Mouse (Mus musculus) liver, embryonic 16.5 days (tissue): ENCODE measurements around the gene Rora. TPM values are rescaled to one million over a fixed set of nuclear protein-coding genes. Genes with fewer than 3 reads are reported as not detected.

Experiments used
- ATAC-seq: fragments of 200-750 bp; cut with Nextera tagmentation; 2 replicates; pipeline ENCODE4 v1.8.0; 2017; ENCODE audit warnings: low read depth, mild to moderate bottlenecking, moderate number of reproducible peaks, moderate library complexity
- H3K27ac ChIP-seq: fragments of 300-500 bp; sonication (generic); 2 replicates; pipeline ENCODE4 v1.5.1; 2014; ENCODE audit warnings: mild to moderate bottlenecking, low read length
- H3K27me3 ChIP-seq: fragments of 300-500 bp; sonication (generic); 2 replicates; pipeline ENCODE4 v1.6.1; 2014; ENCODE audit warnings: low read depth, low read length, mixed read lengths; ENCODE audit not compliant: control insufficient read depth, insufficient read depth
- H3K36me3 ChIP-seq: fragments of 300-500 bp; sonication (generic); 2 replicates; pipeline ENCODE4 v1.6.1; 2014; ENCODE audit warnings: mild to moderate bottlenecking; ENCODE audit not compliant: control insufficient read depth, insufficient read depth
- H3K4me1 ChIP-seq: fragments of 300-500 bp; sonication (generic); 2 replicates; pipeline ENCODE4 v1.6.1; 2014; ENCODE audit warnings: low read depth, low read length, mixed read lengths; ENCODE audit not compliant: control insufficient read depth
- H3K4me2 ChIP-seq: fragments of 300-500 bp; sonication (generic); 2 replicates; pipeline ENCODE4 v1.6.1; 2014; ENCODE audit warnings: low read depth, low read length, mixed read lengths
- H3K4me3 ChIP-seq: fragments of 300-500 bp; sonication (generic); 2 replicates; pipeline ENCODE4 v1.5.1; 2014; ENCODE audit warnings: low read depth, mild to moderate bottlenecking, low read length
- H3K9ac ChIP-seq: fragments of 300-500 bp; sonication (generic); 2 replicates; pipeline ENCODE4 v1.6.1; 2014; ENCODE audit warnings: low read depth, low read length
- H3K9me3 ChIP-seq: fragments of 300-500 bp; sonication (generic); replicated peaks from 2 replicates; pipeline ENCODE4 v1.6.1; 2016; ENCODE audit warnings: low read length; ENCODE audit not compliant: control insufficient read depth
- WGBS: fragments of 180-500 bp; shearing (Covaris S2); extraction: QIAGEN DNeasy Blood & Tissue Kit; methylation state at CpG from one replicate; pipeline ENCODE4 v1.1.7; 2014; ENCODE audit not compliant: insufficient replicate concordance; 5-methylcytosine and 5-hydroxymethylcytosine counted together
- polyA plus RNA-seq: library from polyadenylated mRNA; unstranded; fragments of >200 nt; fragmentation: Nextera tagmentation; extraction: Ambion mirVana; gene quantifications from 2 replicates; pipeline ENCODE4 v1.2.1, GENCODE M21; 2015

Rora gene
- polyA plus RNA-seq, 1 experiment from 2014 or later: 10.6 TPM

DNA sequence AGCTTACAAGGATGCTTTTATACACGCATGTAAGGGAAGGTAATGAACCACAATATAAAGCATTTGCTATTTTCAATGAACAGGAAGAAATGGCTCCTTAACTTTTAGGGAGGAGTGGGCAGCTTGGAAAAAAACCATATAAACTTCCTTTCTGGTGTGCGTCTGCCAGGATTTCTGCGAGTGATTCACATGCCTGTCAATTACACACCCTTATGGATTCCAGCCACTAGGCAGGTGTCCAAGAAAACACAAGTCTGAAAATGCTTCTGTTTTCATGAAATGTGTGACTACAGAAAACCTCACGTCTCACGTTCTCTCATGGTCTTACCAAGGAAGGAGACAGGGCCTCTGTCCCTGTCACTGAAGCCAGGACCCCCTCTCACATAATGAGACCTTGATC lies 560.2 kb downstream of the Rora start:
- 58% methylated on average over 5 of the region's 5 CpGs for WGBS

DNA sequence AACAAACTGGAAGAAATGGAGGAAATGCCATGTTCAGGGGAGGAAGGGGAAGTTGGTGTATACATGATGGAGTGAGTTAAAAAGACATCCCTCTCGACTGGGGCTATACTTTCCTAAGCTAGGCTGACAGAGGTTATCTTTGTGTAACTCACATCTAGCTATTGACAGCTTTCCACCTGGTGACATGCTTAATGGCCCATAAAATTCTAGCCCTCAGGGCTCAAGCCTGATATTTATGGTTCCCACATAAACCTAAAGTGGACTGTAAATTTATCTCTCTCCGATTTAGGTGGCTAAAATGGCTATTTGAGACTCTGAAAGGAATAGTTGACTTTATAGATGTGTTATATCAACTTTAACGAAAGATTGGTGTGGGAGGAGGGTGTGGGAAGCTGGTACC lies 571.3 kb downstream of the Rora start:
- no peaks in the 10 kb centered on the region for H3K27me3 ChIP-seq
- WGBS: 23% methylated on average over 3 of the region's 3 CpGs
- no peaks in the 10 kb centered on the region for H3K36me3 ChIP-seq
- no peaks in the 10 kb centered on the region for H3K4me1 ChIP-seq
- no peak overlapping the region for H3K4me3 ChIP-seq
- no peak for ATAC-seq
- H3K9ac ChIP-seq: no peak overlapping the region
- no peak overlapping the region for H3K27ac ChIP-seq
- H3K9me3 ChIP-seq: no peaks in the 10 kb centered on the region
- no peak overlapping the region for H3K4me2 ChIP-seq

More for the DNA sequence above, 560.2 kb downstream of the Rora start:
- Histone ChIP-seq H3K9ac (no peak overlapping the region), H3K4me3 (no peak overlapping the region), H3K36me3 (no peaks in the 10 kb centered on the region), H3K27me3 (no peaks in the 10 kb centered on the region), H3K27ac (no peak overlapping the region), H3K4me2 (no peak overlapping the region), H3K9me3 (no peaks in the 10 kb centered on the region), H3K4me1 (no peaks in the 10 kb centered on the region)
- ATAC-seq: no peak

DNA sequence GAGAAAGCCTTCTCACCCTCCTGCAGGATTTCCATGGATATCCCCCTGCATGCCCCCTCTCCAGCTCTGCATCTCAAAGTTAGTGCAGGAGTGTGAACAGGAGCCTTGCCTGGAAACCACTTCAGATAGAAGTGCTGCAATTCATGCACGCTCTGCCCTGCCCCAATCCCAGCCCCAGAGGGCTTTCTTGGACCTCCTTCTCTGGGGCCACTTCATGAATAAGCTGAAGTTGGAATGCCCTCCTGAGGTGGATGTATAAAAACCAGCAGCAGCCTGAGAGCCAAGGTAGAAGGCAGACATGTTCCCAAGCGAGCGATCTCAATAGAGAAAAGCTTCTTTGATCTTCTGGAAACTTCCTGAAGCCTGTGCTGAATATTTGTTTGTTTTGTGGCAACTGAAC lies 572.8 kb downstream of the Rora start:
- 55% methylated on average over 3 of the region's 3 CpGs for WGBS
- H3K27me3 ChIP-seq: no peaks in the 10 kb centered on the region

DNA sequence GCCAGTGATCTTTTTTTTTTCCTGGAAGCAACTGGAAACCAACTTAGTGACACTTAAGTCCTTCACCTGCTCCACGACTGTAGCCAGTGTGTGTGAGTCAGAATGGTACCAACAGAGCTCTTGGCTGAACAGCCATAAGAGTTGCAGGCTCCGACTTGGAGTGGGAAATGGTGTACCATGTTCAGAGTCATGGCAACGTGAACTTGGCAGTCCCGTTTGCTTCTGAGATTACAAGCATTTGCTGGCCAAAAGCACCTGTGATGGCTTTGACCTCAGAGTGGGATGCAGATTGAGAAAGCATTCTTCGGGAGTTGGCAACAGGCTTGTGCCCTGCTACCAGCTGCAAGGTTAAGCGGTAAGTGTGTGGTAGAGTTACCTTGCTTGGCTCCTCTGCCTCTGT lies 574.2 kb downstream of the Rora start:
- H3K27ac ChIP-seq: no peak overlapping the region
- H3K4me1 ChIP-seq: no peaks in the 10 kb centered on the region; the same call in 1 of the 2 replicates
- no peak for ATAC-seq
- H3K27me3 ChIP-seq: no peaks in the 10 kb centered on the region
- H3K9ac ChIP-seq: no peak overlapping the region
- no peaks in the 10 kb centered on the region for H3K9me3 ChIP-seq
- H3K36me3 ChIP-seq: no peaks in the 10 kb centered on the region
- H3K4me3 ChIP-seq: no peak overlapping the region
- 56% methylated on average over 6 of the region's 6 CpGs for WGBS
- H3K4me2 ChIP-seq: no peak overlapping the region

More for the DNA sequence above, 572.8 kb downstream of the Rora start:
- Histone ChIP-seq H3K9ac (no peak overlapping the region), H3K9me3 (no peaks in the 10 kb centered on the region), H3K4me1 (no peaks in the 10 kb centered on the region; the same call in 1 of the 2 replicates), H3K4me3 (no peak overlapping the region), H3K27ac (no peak overlapping the region), H3K36me3 (no peaks in the 10 kb centered on the region), H3K4me2 (no peak overlapping the region)
- ATAC-seq: no peak

DNA sequence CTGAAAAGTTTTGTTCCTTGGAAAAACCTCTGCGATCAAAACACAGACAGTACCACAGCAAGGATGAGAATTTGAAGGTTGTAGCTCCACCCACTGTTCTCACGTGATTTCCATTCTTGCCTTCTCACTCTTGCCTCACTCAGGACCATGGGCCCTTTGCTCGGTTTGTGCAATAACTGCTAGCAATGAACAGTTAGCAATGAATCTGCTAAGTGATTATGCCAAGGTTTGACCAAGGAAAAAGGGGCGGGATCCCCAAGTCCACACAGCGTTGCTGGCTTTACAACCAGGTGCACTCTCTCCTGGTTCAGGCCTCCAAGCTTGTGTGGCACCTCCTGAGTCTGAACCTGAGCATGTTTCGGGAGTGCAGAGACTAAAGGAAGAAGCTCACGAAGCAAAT lies 576.3 kb downstream of the Rora start:
- H3K9ac ChIP-seq: no peak overlapping the region
- ATAC-seq: no peak
- no peak overlapping the region for H3K27ac ChIP-seq
- H3K4me1 ChIP-seq: no peaks in the 10 kb centered on the region; the same call in 1 of the 2 replicates
- no peaks in the 10 kb centered on the region for H3K27me3 ChIP-seq
- no peaks in the 10 kb centered on the region for H3K9me3 ChIP-seq
- no peak overlapping the region for H3K4me2 ChIP-seq
- H3K36me3 ChIP-seq: no peaks in the 10 kb centered on the region
- no peak overlapping the region for H3K4me3 ChIP-seq
- 55% methylated on average over 7 of the region's 7 CpGs for WGBS

DNA sequence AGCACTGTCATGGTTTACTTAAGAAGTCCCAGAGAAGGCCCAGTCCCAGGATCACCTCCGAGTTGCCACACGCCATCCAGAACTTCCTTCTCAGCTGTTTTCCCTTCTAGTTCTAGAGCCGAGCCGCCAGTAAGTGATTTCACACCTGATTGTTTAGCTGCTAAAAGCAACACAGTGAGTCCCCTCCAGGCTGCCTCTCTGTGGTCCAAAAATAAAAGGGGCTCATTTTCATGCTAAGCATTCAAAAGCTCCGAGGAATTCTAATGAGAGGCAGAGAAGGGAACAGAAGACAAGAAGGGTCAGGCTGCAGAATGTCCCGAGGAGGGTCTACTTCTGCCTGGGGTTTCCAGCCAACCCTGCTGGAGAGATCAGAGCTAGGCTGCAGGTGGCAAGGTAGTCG lies 580.9 kb downstream of the Rora start:
- H3K27me3 ChIP-seq: no peaks in the 10 kb centered on the region
- ATAC-seq: no peak
- 56% methylated on average over 7 of the region's 7 CpGs for WGBS
- no peaks in the 10 kb centered on the region for H3K36me3 ChIP-seq
- no peak overlapping the region for H3K9ac ChIP-seq
- H3K4me3 ChIP-seq: no peak overlapping the region
- no peak overlapping the region for H3K4me2 ChIP-seq
- H3K9me3 ChIP-seq: no peaks in the 10 kb centered on the region
- H3K4me1 ChIP-seq: no peaks in the 10 kb centered on the region; the same call in 1 of the 2 replicates
- H3K27ac ChIP-seq: no peak overlapping the region

DNA sequence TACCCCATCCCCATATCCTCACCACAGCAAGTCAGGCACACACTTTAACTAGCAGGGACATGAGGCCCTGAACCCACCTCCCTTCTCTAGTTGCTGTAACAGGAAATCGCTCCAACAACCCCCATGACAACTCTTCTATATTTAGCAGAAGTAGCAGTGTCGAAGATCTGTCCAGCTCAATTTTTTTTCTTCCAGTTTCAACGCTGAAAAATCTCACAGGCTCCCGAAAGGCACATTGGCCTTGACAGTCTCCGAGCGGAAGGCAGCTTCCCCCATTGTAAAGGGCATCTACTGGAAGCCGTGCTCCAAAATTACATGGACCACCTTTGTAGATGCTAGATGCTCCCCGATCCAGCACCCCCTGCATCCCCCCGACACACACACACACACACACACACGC lies 583.7 kb downstream of the Rora start:
- no peaks in the 10 kb centered on the region for H3K9me3 ChIP-seq
- no peaks in the 10 kb centered on the region for H3K4me1 ChIP-seq
- ATAC-seq: no peak
- no peaks in the 10 kb centered on the region for H3K36me3 ChIP-seq
- 30% methylated on average over 10 of the region's 10 CpGs for WGBS
- no peak overlapping the region for H3K9ac ChIP-seq
- H3K4me3 ChIP-seq: no peak overlapping the region
- H3K27me3 ChIP-seq: no peaks in the 10 kb centered on the region
- no peak overlapping the region for H3K4me2 ChIP-seq
- no peak overlapping the region for H3K27ac ChIP-seq

DNA sequence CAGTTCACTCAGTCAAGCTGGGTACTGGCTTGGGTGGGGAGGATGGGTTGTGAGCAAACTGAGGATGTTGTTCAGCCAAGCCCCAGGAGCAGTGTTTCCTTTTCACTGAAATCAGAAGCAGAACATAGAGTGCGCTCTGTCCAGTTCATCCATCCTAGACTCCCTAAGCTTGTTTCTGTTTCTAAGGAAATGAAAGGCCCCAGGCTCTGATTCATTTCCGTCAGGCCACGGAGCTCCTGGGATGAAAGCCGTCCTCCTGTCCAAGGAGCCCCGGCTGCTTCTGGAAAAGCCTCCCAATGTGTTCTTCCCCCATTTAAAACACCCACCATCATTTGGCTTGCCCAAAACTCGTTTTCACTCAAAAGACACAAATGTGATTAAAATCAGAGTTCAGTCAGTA lies 589.0 kb downstream of the Rora start:
- no peaks in the 10 kb centered on the region for H3K4me1 ChIP-seq
- H3K4me3 ChIP-seq: no peak overlapping the region
- H3K4me2 ChIP-seq: no peak overlapping the region
- no peak for ATAC-seq
- 55% methylated on average over 6 of the region's 6 CpGs for WGBS
- no peaks in the 10 kb centered on the region for H3K9me3 ChIP-seq
- H3K27me3 ChIP-seq: no peaks in the 10 kb centered on the region
- H3K9ac ChIP-seq: no peak overlapping the region
- no peaks in the 10 kb centered on the region for H3K36me3 ChIP-seq
- H3K27ac ChIP-seq: no peak overlapping the region

DNA sequence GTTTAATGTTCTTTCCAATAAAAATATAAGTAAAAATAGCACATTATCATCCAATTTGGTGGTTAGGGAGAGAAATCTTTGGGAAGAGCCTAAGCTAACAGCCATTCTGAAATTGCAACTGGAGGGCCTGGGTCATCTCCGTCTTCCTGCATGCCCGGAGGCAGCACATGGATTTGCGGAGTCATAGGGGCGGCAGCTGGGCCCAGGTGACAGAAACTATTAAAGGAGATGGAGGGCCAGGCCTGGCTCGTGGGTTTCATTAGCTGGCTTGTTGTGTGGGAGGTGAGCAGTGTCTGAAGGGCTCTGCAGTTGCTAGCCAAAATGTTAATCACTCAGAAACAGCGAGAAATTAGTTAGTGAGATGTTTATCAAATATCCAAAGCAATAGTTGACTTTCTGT lies 590.0 kb downstream of the Rora start:
- H3K36me3 ChIP-seq: no peaks in the 10 kb centered on the region
- H3K9ac ChIP-seq: no peak overlapping the region
- H3K9me3 ChIP-seq: no peaks in the 10 kb centered on the region
- H3K4me3 ChIP-seq: no peak overlapping the region
- H3K27me3 ChIP-seq: no peaks in the 10 kb centered on the region
- ATAC-seq: no peak
- no peaks in the 10 kb centered on the region for H3K4me1 ChIP-seq
- H3K4me2 ChIP-seq: no peak overlapping the region
- no peak overlapping the region for H3K27ac ChIP-seq
- 56% methylated on average over 6 of the region's 6 CpGs for WGBS
